Mouse (Mus musculus) kidney, postnatal 0 days (tissue): Measurements from ENCODE around the gene Cth. TPM values are rescaled to one million over a fixed set of nuclear protein-coding genes. Genes with fewer than 3 reads are reported as not detected.
A peak's percentile ranks its signal among the peaks of the same experiment; 100 is the strongest.

Source experiments
- ATAC-seq: fragments of 200-750 bp; cut with Nextera tagmentation; replicated peaks from 2 replicates; pipeline ENCODE4 v1.8.0; 2017; ENCODE audit warnings: low read depth, moderate number of reproducible peaks, moderate TSS enrichment, moderate library complexity; ENCODE audit not compliant: low FRiP score
- DNase-seq: peaks from one replicate; pipeline ENCODE4 v3.0.0-alpha.2; 2016; ENCODE audit warnings: low spot score
- H3K27ac ChIP-seq: fragments of 300-500 bp; sonication (generic); 2 replicates; pipeline ENCODE4 v1.5.1; 2014; ENCODE audit warnings: mild to moderate bottlenecking
- H3K27me3 ChIP-seq: fragments of 300-500 bp; sonication (generic); 2 replicates; pipeline ENCODE4 v1.6.1; 2014; ENCODE audit warnings: low read length, mixed read lengths; ENCODE audit not compliant: insufficient read depth
- H3K36me3 ChIP-seq: fragments of 300-500 bp; sonication (generic); 2 replicates; pipeline ENCODE4 v1.6.1; 2014; ENCODE audit warnings: low read length, mixed read lengths; ENCODE audit not compliant: insufficient read depth
- H3K4me1 ChIP-seq: fragments of 300-500 bp; sonication (generic); replicated peaks from 2 replicates; pipeline ENCODE4 v1.6.1; 2014; ENCODE audit warnings: antibody characterized with exemption, low read length, mixed read lengths; ENCODE audit not compliant: insufficient read depth
- H3K4me2 ChIP-seq: fragments of 300-500 bp; sonication (generic); 2 replicates; pipeline ENCODE4 v1.6.1; 2014; ENCODE audit warnings: mild to moderate bottlenecking, low read length, moderate library complexity, mixed read lengths
- H3K4me3 ChIP-seq: fragments of 300-500 bp; sonication (generic); replicated peaks from 2 replicates; pipeline ENCODE4 v1.5.1; 2014; ENCODE audit warnings: low read depth, low read length
- H3K9ac ChIP-seq: fragments of 300-500 bp; sonication (generic); 2 replicates; pipeline ENCODE4 v1.6.1; 2014; ENCODE audit warnings: low read depth, low read length
- H3K9me3 ChIP-seq: fragments of 300-500 bp; sonication (generic); replicated peaks from 2 replicates; pipeline ENCODE4 v1.6.1; 2016; ENCODE audit warnings: low read length, inconsistent platforms, mixed read lengths
- CTCF ChIP-seq: IDR thresholded peaks from 2 replicates; pipeline ENCODE4 v1.5.1; 2016; ENCODE audit warnings: antibody characterized with exemption, low read depth, mild to moderate bottlenecking, moderate library complexity
- WGBS: fragments of 180-500 bp; shearing (Covaris S2); extraction: QIAGEN DNeasy Blood & Tissue Kit; methylation state at CpG from one replicate; pipeline ENCODE4 v1.1.7; 2014; 5-methylcytosine and 5-hydroxymethylcytosine counted together
- polyA plus RNA-seq: library from polyadenylated mRNA; unstranded; fragments of >200 nt; fragmentation: Nextera tagmentation; extraction: Ambion mirVana; gene quantifications from 2 replicates; pipeline ENCODE4 v1.2.1, GENCODE M21; 2015

The Cth gene
- polyA plus RNA-seq, 1 experiment from 2014 or later: 83.6 TPM

- ATAC-seq (no peak), DNase-seq (no peak)
- Histone ChIP-seq H3K27me3 (no peaks in the 10 kb centered on the region), H3K9ac (no peak overlapping the region), H3K4me1 (no peaks in the 10 kb centered on the region), H3K27ac (no peak overlapping the region), H3K9me3 (no peaks in the 10 kb centered on the region), H3K4me2 (no peak overlapping the region), H3K36me3 (0 out of 2 replicates have a peak, but pooled peaks cover 6% of the 10 kb centered on the region), H3K4me3 (no peak overlapping the region)
- no peak for TF ChIP-seq CTCF
- WGBS: 87% methylated on average over 3 of the region's 3 CpGs
These were observed 27.2 kb downstream of the Cth start for GRCm38 (mm10) chr3:157897645-157898044.

- Histone ChIP-seq H3K4me1 (no peaks in the 10 kb centered on the region), H3K4me3 (no peak overlapping the region), H3K9ac (no peak overlapping the region), H3K36me3 (0 out of 2 replicates have a peak, but pooled peaks cover 6% of the 10 kb centered on the region), H3K27me3 (no peaks in the 10 kb centered on the region), H3K9me3 (no peaks in the 10 kb centered on the region), H3K27ac (no peak overlapping the region), H3K4me2 (no peak overlapping the region)
- DNase-seq (no peak), ATAC-seq (no peak)
- TF ChIP-seq CTCF: peak; percentile 12; the same call in 1 of the 2 replicates
These were observed 33.1 kb downstream of the Cth start for GRCm38 (mm10) chr3:157891819-157892218.

DNA sequence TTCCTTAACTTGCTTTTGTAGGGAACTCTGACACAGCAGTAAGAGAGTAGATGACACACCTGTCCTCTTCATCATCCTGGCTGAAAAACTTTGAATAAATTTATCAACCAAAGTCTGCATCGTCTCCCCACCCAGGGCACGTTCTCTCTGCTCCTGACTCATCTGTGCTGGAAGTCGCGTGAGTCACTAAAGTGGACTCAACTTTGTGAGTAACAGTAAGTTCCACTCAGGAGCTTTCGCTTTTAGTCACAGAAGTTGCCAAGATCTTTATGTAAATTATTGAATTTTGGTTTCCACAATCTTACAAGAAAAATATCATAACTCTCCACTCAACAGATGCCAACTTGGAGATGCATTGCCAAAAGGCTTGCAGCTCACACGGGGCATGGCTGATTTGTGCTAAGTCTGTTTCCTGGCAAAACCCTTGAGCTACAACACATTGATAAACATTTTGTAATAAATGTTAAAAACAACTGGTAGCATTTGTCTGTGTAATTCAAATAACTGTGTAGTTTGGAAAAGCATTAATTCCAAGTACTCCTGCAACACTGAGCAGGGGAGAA lies 40.7 kb downstream of the Cth start:
- ATAC-seq (no peak), DNase-seq (no peak)
- H3K27me3 ChIP-seq: no peaks in the 10 kb centered on the region
- H3K36me3 ChIP-seq: no peaks in the 10 kb centered on the region
- no peak for TF ChIP-seq CTCF
- WGBS: 90% methylated on average over 6 of the region's 6 CpGs
- H3K9ac ChIP-seq: no peak overlapping the region
- H3K4me1 ChIP-seq: no peaks in the 10 kb centered on the region
- no peak overlapping the region for H3K27ac ChIP-seq
- H3K4me2 ChIP-seq: no peak overlapping the region
- H3K4me3 ChIP-seq: no peak overlapping the region
- no peaks in the 10 kb centered on the region for H3K9me3 ChIP-seq

GRCm38 (mm10) chr3:157883085-157883484 lies 41.8 kb downstream of the Cth start:
- no peak overlapping the region for H3K4me2 ChIP-seq
- WGBS: 73% methylated on average over 4 of the region's 4 CpGs
- no peak overlapping the region for H3K27ac ChIP-seq
- no peak overlapping the region for H3K9ac ChIP-seq
- no peak for ATAC-seq
- H3K36me3 ChIP-seq: no peaks in the 10 kb centered on the region
- H3K4me3 ChIP-seq: no peak overlapping the region
- no peaks in the 10 kb centered on the region for H3K4me1 ChIP-seq
- DNase-seq: no peak
- no peaks in the 10 kb centered on the region for H3K9me3 ChIP-seq
- no peak for TF ChIP-seq CTCF
- no peaks in the 10 kb centered on the region for H3K27me3 ChIP-seq

DNA sequence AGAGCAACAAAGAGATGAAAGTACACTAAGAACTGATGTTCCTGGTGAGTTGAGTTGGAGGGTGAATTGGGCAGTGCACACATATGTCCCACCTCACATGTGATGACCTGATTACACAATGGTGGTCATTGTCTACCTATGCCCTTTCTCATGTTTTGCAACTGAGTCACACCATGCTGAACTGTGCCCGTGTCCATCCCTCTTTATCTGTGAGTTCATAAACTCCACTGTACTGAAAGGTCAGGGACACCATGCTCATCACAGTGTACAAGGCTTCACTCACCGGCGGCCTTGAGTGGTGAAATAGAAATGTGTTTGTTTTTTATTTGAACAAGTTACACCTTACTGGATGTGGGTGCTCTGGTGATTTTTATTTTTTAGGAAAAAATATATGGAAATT lies 42.9 kb downstream of the Cth start:
- Histone ChIP-seq H3K36me3 (no peaks in the 10 kb centered on the region), H3K27ac (no peak overlapping the region), H3K4me3 (no peak overlapping the region), H3K27me3 (no peaks in the 10 kb centered on the region), H3K9me3 (no peaks in the 10 kb centered on the region), H3K4me2 (no peak overlapping the region), H3K9ac (no peak overlapping the region), H3K4me1 (no peaks in the 10 kb centered on the region)
- ATAC-seq (no peak), DNase-seq (no peak)
- 91% methylated on average over 3 of the region's 3 CpGs for WGBS
- no peak for TF ChIP-seq CTCF

- Histone ChIP-seq H3K27ac (no peak overlapping the region), H3K27me3 (no peaks in the 10 kb centered on the region), H3K4me1 (no peaks in the 10 kb centered on the region), H3K4me3 (no peak overlapping the region), H3K9ac (no peak overlapping the region), H3K9me3 (no peaks in the 10 kb centered on the region), H3K4me2 (no peak overlapping the region), H3K36me3 (no peaks in the 10 kb centered on the region)
- WGBS: 88% methylated on average over 3 of the region's 3 CpGs
- DNase-seq: no peak
- TF ChIP-seq CTCF: no peak
- no peak for ATAC-seq
These were observed 43.9 kb downstream of the Cth start for GRCm38 (mm10) chr3:157880983-157881382.

DNA sequence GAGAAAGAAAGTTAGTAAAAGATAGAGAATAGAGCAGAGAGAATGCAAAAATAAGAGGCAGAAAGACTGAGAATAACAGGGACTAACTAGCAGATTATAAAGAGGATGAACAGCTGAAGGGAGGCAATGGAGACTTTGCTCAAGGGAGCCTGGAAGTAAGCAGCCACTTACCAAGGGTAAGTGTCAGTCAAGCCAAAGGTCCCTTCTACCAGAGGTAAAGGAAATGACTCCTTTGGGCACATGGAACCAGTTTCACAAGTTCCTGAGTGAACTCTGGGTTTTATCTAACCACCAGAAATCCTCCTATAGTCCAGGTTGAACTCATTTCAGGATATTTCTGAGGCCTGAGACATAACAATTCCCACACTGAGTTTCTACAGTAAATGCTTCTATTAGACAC lies 47.0 kb downstream of the Cth start:
- Histone ChIP-seq H3K9ac (no peak overlapping the region), H3K27ac (no peak overlapping the region), H3K36me3 (no peaks in the 10 kb centered on the region), H3K9me3 (no peaks in the 10 kb centered on the region), H3K27me3 (no peaks in the 10 kb centered on the region), H3K4me3 (no peak overlapping the region), H3K4me2 (no peak overlapping the region), H3K4me1 (no peaks in the 10 kb centered on the region)
- DNase-seq (no peak), ATAC-seq (no peak)
- no peak for TF ChIP-seq CTCF
